Mouse (Mus musculus): Measurements from ENCODE around the gene Erp27. TPM values are rescaled to one million over a fixed set of nuclear protein-coding genes. Genes with fewer than 3 reads are reported as not detected.

The Erp27 gene
- polyA plus RNA-seq, 1 experiment from 2014 or later, result 0.34 TPM

- DNase-seq (ENCODE audit: low spot score) (no peak), ATAC-seq (ENCODE audit: low FRiP score) (no peak)
- H3K27me3 ChIP-seq (ENCODE audit: control insufficient read depth, insufficient read depth, low read length), result no peaks in the 10 kb centered on the region
- H3K9me3 ChIP-seq (ENCODE audit: control insufficient read depth, low read length), result no peaks in the 10 kb centered on the region
- H3K27ac ChIP-seq (ENCODE audit: low read depth, low read length), result no peak overlapping the region
- no peak overlapping the region for H3K4me3 ChIP-seq (ENCODE audit: low read depth, low read length)
- no peaks in the 10 kb centered on the region for H3K36me3 ChIP-seq (ENCODE audit: control insufficient read depth, insufficient read depth, low read length)
- H3K9ac ChIP-seq (ENCODE audit: low read depth, low read length), result no peak overlapping the region
- H3K4me2 ChIP-seq (replicated peaks; ENCODE audit: low read depth, low read length), result no peak overlapping the region
- H3K4me1 ChIP-seq (replicated peaks; ENCODE audit: control insufficient read depth, insufficient read depth, low read length), result no peaks in the 10 kb centered on the region
- 86% methylated on average over 7 of the region's 7 CpGs for WGBS
These were observed 12.1 kb upstream of the Erp27 start for GRCm38 (mm10) chr6:136934068-136934467.

DNA sequence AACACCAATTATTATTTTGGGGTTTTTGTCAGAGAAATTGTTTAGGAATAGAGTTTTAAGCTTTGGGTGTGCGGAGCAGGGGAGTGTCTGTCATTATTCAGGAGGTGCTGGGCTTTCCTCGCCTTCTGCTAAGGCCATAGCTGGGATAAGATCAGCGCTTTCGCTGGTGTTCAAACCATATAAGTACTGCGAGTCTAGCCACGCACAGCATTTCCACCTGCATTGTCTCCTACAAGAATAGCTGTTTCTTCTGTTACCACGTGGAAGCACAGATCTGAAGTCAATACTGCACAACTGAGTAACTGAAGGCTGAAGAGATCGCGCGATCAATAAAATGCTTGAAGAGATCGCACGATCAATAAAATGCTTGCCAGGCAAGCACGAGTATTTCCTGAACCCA is 9.3 kb upstream of the Erp27 start:
- H3K4me1 ChIP-seq (replicated peaks; ENCODE audit: control insufficient read depth, insufficient read depth, low read length), result no peaks in the 10 kb centered on the region
- ATAC-seq (ENCODE audit: low FRiP score), result no peak
- H3K36me3 ChIP-seq (ENCODE audit: control insufficient read depth, insufficient read depth, low read length), result no peaks in the 10 kb centered on the region
- H3K4me3 ChIP-seq (ENCODE audit: low read depth, low read length), result no peak overlapping the region
- no peaks in the 10 kb centered on the region for H3K27me3 ChIP-seq (ENCODE audit: control insufficient read depth, insufficient read depth, low read length)
- no peak overlapping the region for H3K27ac ChIP-seq (ENCODE audit: low read depth, low read length)
- H3K9ac ChIP-seq (ENCODE audit: low read depth, low read length), result no peak overlapping the region
- no peak for DNase-seq (ENCODE audit: low spot score)
- WGBS, result 85% methylated on average over 13 of the region's 13 CpGs
- no peak overlapping the region for H3K4me2 ChIP-seq (replicated peaks; ENCODE audit: low read depth, low read length)
- H3K9me3 ChIP-seq (ENCODE audit: control insufficient read depth, low read length), result no peaks in the 10 kb centered on the region

GRCm38 (mm10) chr6:136930677-136931076 is 8.7 kb upstream of the Erp27 start:
- ATAC-seq (ENCODE audit: low FRiP score), result no peak; the same call in 1 of the 2 replicates
- no peak overlapping the region for H3K4me2 ChIP-seq (replicated peaks; ENCODE audit: low read depth, low read length)
- WGBS, result 53% methylated on average over 12 of the region's 12 CpGs

DNA sequence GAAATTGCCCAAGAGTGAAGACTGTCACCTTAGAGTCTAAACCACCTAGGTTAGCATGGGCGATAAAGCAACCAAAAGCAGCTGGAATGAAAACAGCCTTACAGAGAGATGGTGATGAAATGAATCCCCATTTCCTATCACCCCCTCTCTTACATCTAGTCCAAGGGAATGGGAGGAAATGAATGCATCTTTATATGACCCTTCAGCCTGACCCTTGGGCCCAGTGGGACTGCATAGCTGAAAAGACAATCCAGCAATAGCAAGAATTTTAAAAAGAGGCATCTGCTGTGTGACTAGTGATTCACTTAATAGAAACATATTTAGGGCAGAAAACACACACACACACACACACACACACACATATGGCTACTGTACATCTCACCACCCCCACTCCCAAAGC is 5.6 kb upstream of the Erp27 start:
- Histone ChIP-seq H3K27me3 (ENCODE audit: control insufficient read depth, insufficient read depth, low read length) (no peaks in the 10 kb centered on the region), H3K4me2 (replicated peaks; ENCODE audit: low read depth, low read length) (no peak overlapping the region), H3K36me3 (ENCODE audit: control insufficient read depth, insufficient read depth, low read length) (no peaks in the 10 kb centered on the region), H3K9ac (ENCODE audit: low read depth, low read length) (no peak overlapping the region), H3K4me3 (ENCODE audit: low read depth, low read length) (no peak overlapping the region), H3K27ac (ENCODE audit: low read depth, low read length) (no peak overlapping the region), H3K9me3 (ENCODE audit: control insufficient read depth, low read length) (no peaks in the 10 kb centered on the region), H3K4me1 (replicated peaks; ENCODE audit: control insufficient read depth, insufficient read depth, low read length) (no peaks in the 10 kb centered on the region)
- WGBS, result 77% methylated on average over 1 of the region's 1 CpGs
- DNase-seq (ENCODE audit: low spot score) (peak; percentile 4), ATAC-seq (ENCODE audit: low FRiP score) (no peak)

More at GRCm38 (mm10) chr6:136930677-136931076, 8.7 kb upstream of the Erp27 start:
- no peak overlapping the region for H3K9ac ChIP-seq (ENCODE audit: low read depth, low read length)
- DNase-seq (ENCODE audit: low spot score), result peak; percentile 19
- H3K27ac ChIP-seq (ENCODE audit: low read depth, low read length), result no peak overlapping the region
- H3K9me3 ChIP-seq (ENCODE audit: control insufficient read depth, low read length), result no peaks in the 10 kb centered on the region
- H3K36me3 ChIP-seq (ENCODE audit: control insufficient read depth, insufficient read depth, low read length), result no peaks in the 10 kb centered on the region
- H3K27me3 ChIP-seq (ENCODE audit: control insufficient read depth, insufficient read depth, low read length), result no peaks in the 10 kb centered on the region
- H3K4me3 ChIP-seq (ENCODE audit: low read depth, low read length), result no peak overlapping the region
- H3K4me1 ChIP-seq (replicated peaks; ENCODE audit: control insufficient read depth, insufficient read depth, low read length), result no peaks in the 10 kb centered on the region

GRCm38 (mm10) chr6:136925049-136925448 is 3.1 kb upstream of the Erp27 start:
- H3K9ac ChIP-seq (ENCODE audit: low read depth, low read length), result no peak overlapping the region
- ATAC-seq (ENCODE audit: low FRiP score), result no peak
- H3K9me3 ChIP-seq (ENCODE audit: control insufficient read depth, low read length), result no peaks in the 10 kb centered on the region
- no peaks in the 10 kb centered on the region for H3K4me1 ChIP-seq (replicated peaks; ENCODE audit: control insufficient read depth, insufficient read depth, low read length)
- H3K36me3 ChIP-seq (ENCODE audit: control insufficient read depth, insufficient read depth, low read length), result no peaks in the 10 kb centered on the region
- H3K27ac ChIP-seq (ENCODE audit: low read depth, low read length), result no peak overlapping the region
- no peak for DNase-seq (ENCODE audit: low spot score)
- H3K27me3 ChIP-seq (ENCODE audit: control insufficient read depth, insufficient read depth, low read length), result no peaks in the 10 kb centered on the region
- no peak overlapping the region for H3K4me2 ChIP-seq (replicated peaks; ENCODE audit: low read depth, low read length)
- no peak overlapping the region for H3K4me3 ChIP-seq (ENCODE audit: low read depth, low read length)
- 74% methylated on average over 8 of the region's 8 CpGs for WGBS

GRCm38 (mm10) chr6:136923532-136923931 is 1.6 kb upstream of the Erp27 start, which contains the start of gene Pde6h:
TSS of gene Pde6h (plus strand) at chr6:136923832.
- 88% methylated on average over 8 of the region's 8 CpGs for WGBS
- Histone ChIP-seq H3K4me3 (ENCODE audit: low read depth, low read length) (no peak within 1 kb of the TSS), H3K9ac (ENCODE audit: low read depth, low read length) (no peak within 1 kb of the TSS), H3K27ac (ENCODE audit: low read depth, low read length) (no peak within 1 kb of the TSS), H3K36me3 (ENCODE audit: control insufficient read depth, insufficient read depth, low read length) (no peaks in the 10 kb centered on the region), H3K27me3 (ENCODE audit: control insufficient read depth, insufficient read depth, low read length) (no peaks in the 10 kb centered on the region), H3K9me3 (ENCODE audit: control insufficient read depth, low read length) (no peaks in the 10 kb centered on the region), H3K4me2 (replicated peaks; ENCODE audit: low read depth, low read length) (no peak within 1 kb of the TSS), H3K4me1 (replicated peaks; ENCODE audit: control insufficient read depth, insufficient read depth, low read length) (no peaks in the 10 kb centered on the region)
- DNase-seq (ENCODE audit: low spot score) (no peak), ATAC-seq (ENCODE audit: low FRiP score) (no peak)

- H3K9ac ChIP-seq (ENCODE audit: low read depth, low read length), result no peak overlapping the region
- 80% methylated on average over 7 of the region's 7 CpGs for WGBS
- H3K4me3 ChIP-seq (ENCODE audit: low read depth, low read length), result no peak overlapping the region
- no peaks in the 10 kb centered on the region for H3K27me3 ChIP-seq (ENCODE audit: control insufficient read depth, insufficient read depth, low read length)
- no peaks in the 10 kb centered on the region for H3K4me1 ChIP-seq (replicated peaks; ENCODE audit: control insufficient read depth, insufficient read depth, low read length)
- H3K4me2 ChIP-seq (replicated peaks; ENCODE audit: low read depth, low read length), result no peak overlapping the region
- H3K27ac ChIP-seq (ENCODE audit: low read depth, low read length), result no peak overlapping the region
- ATAC-seq (ENCODE audit: low FRiP score), result no peak
- H3K36me3 ChIP-seq (ENCODE audit: control insufficient read depth, insufficient read depth, low read length), result no peaks in the 10 kb centered on the region
- H3K9me3 ChIP-seq (ENCODE audit: control insufficient read depth, low read length), result no peaks in the 10 kb centered on the region
- no peak for DNase-seq (ENCODE audit: low spot score)
These were observed 891 bp upstream of the Erp27 start for GRCm38 (mm10) chr6:136922871-136923270.

GRCm38 (mm10) chr6:136921601-136922000 is 379 bp downstream of the Erp27 start:
- H3K4me3 ChIP-seq (ENCODE audit: low read depth, low read length), result no peak overlapping the region
- no peak overlapping the region for H3K4me2 ChIP-seq (replicated peaks; ENCODE audit: low read depth, low read length)
- no peak for ATAC-seq (ENCODE audit: low FRiP score)
- DNase-seq (ENCODE audit: low spot score), result no peak
- whole genome bisulfite sequencing, result 83% methylated on average over 7 of the region's 7 CpGs
- H3K27me3 ChIP-seq (ENCODE audit: control insufficient read depth, insufficient read depth, low read length), result no peaks in the 10 kb centered on the region
- H3K36me3 ChIP-seq (ENCODE audit: control insufficient read depth, insufficient read depth, low read length), result no peaks in the 10 kb centered on the region
- H3K9me3 ChIP-seq (ENCODE audit: control insufficient read depth, low read length), result no peaks in the 10 kb centered on the region
- H3K4me1 ChIP-seq (replicated peaks; ENCODE audit: control insufficient read depth, insufficient read depth, low read length), result no peaks in the 10 kb centered on the region
- no peak overlapping the region for H3K27ac ChIP-seq (ENCODE audit: low read depth, low read length)
- no peak overlapping the region for H3K9ac ChIP-seq (ENCODE audit: low read depth, low read length)

DNA sequence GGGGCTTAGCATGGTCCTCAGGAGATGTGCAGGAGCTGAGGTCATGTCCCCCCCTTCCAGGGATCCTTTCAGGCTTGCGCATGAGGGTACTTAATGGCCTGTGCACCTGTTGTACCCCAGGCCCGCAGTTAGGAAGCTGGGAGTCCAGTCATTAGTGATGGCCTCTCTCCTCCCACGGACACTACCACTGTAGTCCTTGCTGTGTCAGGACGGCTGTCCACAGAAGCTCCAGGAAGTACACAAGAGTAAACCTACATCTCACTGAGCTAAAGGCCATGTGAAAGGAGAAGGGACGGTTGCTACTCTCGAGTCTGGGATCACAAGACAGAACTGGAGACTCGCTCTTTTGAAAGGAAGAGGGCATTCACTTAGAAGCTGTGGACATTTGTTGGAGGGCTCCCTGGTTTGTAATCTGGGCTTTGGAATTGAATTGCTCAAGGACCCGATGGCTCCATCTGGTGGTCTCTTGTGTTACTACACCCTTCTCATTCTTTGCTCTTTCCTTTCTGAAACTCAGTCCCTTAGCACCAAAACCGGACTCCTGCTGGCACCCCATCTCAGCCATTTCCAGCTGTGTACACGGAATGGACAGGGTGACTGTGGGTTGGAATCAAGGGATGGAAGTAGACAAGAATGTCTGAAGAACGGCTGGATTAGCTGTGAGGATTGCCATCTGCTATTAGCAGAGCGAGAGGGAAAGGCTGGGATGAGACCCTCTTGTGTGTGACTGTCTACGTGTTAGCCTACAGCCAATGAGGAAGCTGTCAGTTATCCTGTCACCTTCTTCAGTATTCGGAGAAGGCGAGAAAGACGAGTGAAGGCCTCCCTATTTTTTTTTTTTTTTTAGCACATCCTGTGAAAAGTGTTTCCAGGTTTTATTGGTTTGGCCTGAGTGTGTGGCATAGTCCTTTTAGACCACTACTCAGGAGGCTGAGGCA is 1.4 kb downstream of the Erp27 start:
- Histone ChIP-seq H3K27me3 (ENCODE audit: control insufficient read depth, insufficient read depth, low read length) (no peaks in the 10 kb centered on the region), H3K4me3 (ENCODE audit: low read depth, low read length) (no peak overlapping the region), H3K9ac (ENCODE audit: low read depth, low read length) (no peak overlapping the region), H3K4me1 (replicated peaks; ENCODE audit: control insufficient read depth, insufficient read depth, low read length) (no peaks in the 10 kb centered on the region), H3K9me3 (ENCODE audit: control insufficient read depth, low read length) (no peaks in the 10 kb centered on the region), H3K27ac (ENCODE audit: low read depth, low read length) (no peak overlapping the region), H3K36me3 (ENCODE audit: control insufficient read depth, insufficient read depth, low read length) (no peaks in the 10 kb centered on the region), H3K4me2 (replicated peaks; ENCODE audit: low read depth, low read length) (no peak overlapping the region)
- peak; percentile 53; the same call in 1 of the 2 replicates for ATAC-seq (ENCODE audit: low FRiP score)
- WGBS, result 49% methylated on average over 16 of the region's 16 CpGs
- DNase-seq (ENCODE audit: low spot score), result peak; percentile 87

Measured in hindbrain, embryonic 11.5 days (tissue).